ENCODE assay signal across 8 mouse cellular contexts in the genomic region with DNA sequence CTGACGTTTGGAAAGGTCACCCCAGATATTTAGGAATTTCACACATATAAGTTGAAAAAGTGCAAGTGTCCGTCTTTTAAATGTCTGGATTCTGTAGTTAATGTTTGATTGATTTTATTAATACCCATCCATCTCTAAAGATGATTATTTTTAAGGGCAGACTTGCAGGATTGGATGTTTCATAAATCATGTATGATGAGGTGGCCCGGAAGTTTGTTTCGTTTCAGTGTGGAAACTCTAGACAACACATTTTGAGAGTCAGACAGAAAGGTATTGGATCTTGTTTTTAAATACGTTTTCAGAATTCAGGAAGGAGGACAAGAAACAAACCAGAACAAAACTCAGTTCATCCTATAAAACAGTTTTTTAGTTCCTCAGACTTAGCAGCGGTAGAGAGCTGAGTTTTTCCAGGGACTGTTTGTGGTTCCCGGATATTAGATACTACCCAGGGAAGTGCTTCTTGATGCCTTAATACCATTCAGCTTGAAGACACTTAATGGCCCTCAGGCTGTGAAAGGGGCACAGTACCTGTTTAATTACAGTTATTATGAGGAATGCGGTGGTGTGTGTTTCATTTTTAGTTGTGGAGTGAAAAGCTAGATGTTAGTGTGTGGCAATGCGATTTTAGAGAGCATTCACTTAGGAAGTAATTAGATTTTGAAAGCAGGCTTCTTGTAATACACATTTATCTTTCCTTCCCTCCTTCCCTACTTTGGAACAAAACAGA. TPM values are rescaled to one million over a fixed set of nuclear protein-coding genes. Genes with fewer than 3 reads are reported as not detected.
A peak's percentile ranks its signal among the peaks of the same experiment; 100 is the strongest.
DNase-seq lines count a peak whose midpoint lies in the region; ATAC-seq and TF ChIP-seq lines count a peak whose summit lies in the region.

No protein-coding gene starts in this region.

- DNase-seq in liver, adult 2 months (ENCODE audit: extremely low read depth, low read depth, low spot score) = no peak
- DNase-seq in liver = no peak
- DNase-seq in brain, embryonic 14.5 days (ENCODE audit: low read depth) = peak; percentile 6
- peak; percentile 10 for DNase-seq in hindlimb bud, embryonic 11.5 days (ENCODE audit: extremely low spot score, low read depth, low spot score)
- DNase-seq in testis, postnatal 10 days (ENCODE audit: low spot score) = no peak
- no peak for DNase-seq in thymus, postnatal 14 days
- DNase-seq in natural killer cell, adult 2 months (ENCODE audit: low spot score in 2 of 2) = no peak

- ATAC-seq in neural tube, embryonic 12.5 days (ENCODE audit: low FRiP score, low read depth) = no peak

- no peaks in the 10 kb centered on the region for H3K9me3 ChIP-seq in neural tube, embryonic 12.5 days

- peaks cover 38% of the 10 kb centered on the region for H3K79me2 ChIP-seq in liver, adult 2 months (ENCODE audit: control insufficient read depth, insufficient read depth, low read length)

- peak overlapping the region; percentile 72 for H3K4me2 ChIP-seq in neural tube, embryonic 12.5 days (replicated peaks)

- WGBS in liver, adult 2 months = 5% methylated on average over 9 of the region's 9 CpGs
- 14% methylated on average over 9 of the region's 9 CpGs for WGBS in neural tube, embryonic 12.5 days

- no peaks in the 10 kb centered on the region for H3K27me3 ChIP-seq in liver, adult 2 months (ENCODE audit: control insufficient read depth, insufficient read depth, low read length)
- H3K27me3 ChIP-seq in neural tube, embryonic 12.5 days (replicated peaks) = peaks cover 4% of the 10 kb centered on the region; the same call in 1 of the 2 replicates

- peak overlapping the region; percentile 98 for H3K9ac ChIP-seq in liver, adult 2 months (ENCODE audit: low read depth, low read length)
- H3K9ac ChIP-seq in neural tube, embryonic 12.5 days = peak overlapping the region; percentile 98

- no peaks in the 10 kb centered on the region for H3K36me3 ChIP-seq in liver, adult 2 months (ENCODE audit: control insufficient read depth, insufficient read depth, low read length)
- H3K36me3 ChIP-seq in neural tube, embryonic 12.5 days = 0 out of 2 replicates have a peak, but pooled peaks cover 3% of the 10 kb centered on the region

- TF ChIP-seq POLR2A in liver, adult 2 months (IDR thresholded peaks at IDR 0.05; ENCODE audit: extremely low read depth, insufficient read depth, low read length) = no peak
- no peak for TF ChIP-seq POLR2A in brain, embryonic 14.5 days (IDR thresholded peaks at IDR 0.05; ENCODE audit: borderline replicate concordance, extremely low read depth, insufficient read depth, insufficient read length, poor library complexity, severe bottlenecking)

- no peak for TF ChIP-seq CTCF in liver, adult 2 months (IDR thresholded peaks at IDR 0.05; ENCODE audit: low read depth, low read length)
- TF ChIP-seq CTCF in brain, embryonic 14.5 days (IDR thresholded peaks at IDR 0.05; ENCODE audit: borderline replicate concordance, extremely low read depth, insufficient read depth, insufficient read length) = no peak

- peaks cover 15% of the 10 kb centered on the region for H3K4me1 ChIP-seq in liver, adult 2 months (ENCODE audit: control insufficient read depth, insufficient read depth, low read length)
- H3K4me1 ChIP-seq in neural tube, embryonic 12.5 days = peaks cover 15% of the 10 kb centered on the region

- H3K27ac ChIP-seq in liver, adult 2 months (replicated peaks; ENCODE audit: insufficient read depth, low read depth, low read length) = 0 out of 2 replicates have a peak overlapping the region, but pooled peaks have one; percentile 94
- H3K27ac ChIP-seq in neural tube, embryonic 12.5 days = no peak overlapping the region

- peak overlapping the region; percentile 93 for H3K4me3 ChIP-seq in liver, adult 2 months (ENCODE audit: insufficient read depth, low read depth, low read length)
- peak overlapping the region; percentile 94 for H3K4me3 ChIP-seq in neural tube, embryonic 12.5 days

RNA-seq across cellular contexts. Expression of a gene that starts 1.1 kb away (rescaled TPM):
- not detected in 2 replicates for total RNA-seq in liver, adult 2 months (2014; rRNA removed)
- not detected in 2 replicates for polyA plus RNA-seq in liver, adult 2 months (2012; rRNA removed)
- polyA plus RNA-seq in brain, embryonic 14.5 days (2012; rRNA removed) = 0.29 TPM in 1 of 2 replicates, not detected in the other
- 1.5 and 1.6 TPM in 2 replicates for polyA plus RNA-seq in neural tube, embryonic 12.5 days (2016; fragmentation: Nextera tagmentation; extraction: Ambion mirVana)

RNA-seq across cellular contexts. Expression of a gene that starts 1.6 kb away (rescaled TPM):
- 49.8 and 54.6 TPM in 2 replicates for total RNA-seq in liver, adult 2 months (2014; rRNA removed)
- polyA plus RNA-seq in liver, adult 2 months (2012; rRNA removed) = 48.0 and 52.4 TPM in 2 replicates
- 82.7 and 84.0 TPM in 2 replicates for polyA plus RNA-seq in brain, embryonic 14.5 days (2012; rRNA removed)
- polyA plus RNA-seq in neural tube, embryonic 12.5 days (2016; fragmentation: Nextera tagmentation; extraction: Ambion mirVana) = 96.7 and 98.4 TPM in 2 replicates

Comparison
In these comparisons a context has a peak if more than half of its experiments do, and no peak if none do; other contexts are left out.
1. DNase-seq: peak in brain, embryonic 14.5 days (single experiment) and hindlimb bud, embryonic 11.5 days (single experiment); none in liver, adult 2 months (single experiment), liver (single experiment), testis, postnatal 10 days (single experiment), thymus, postnatal 14 days (single experiment) and natural killer cell, adult 2 months (0 of 2).